Mouse (Mus musculus) gastrocnemius, postnatal 4 days (tissue): ENCODE measurements around the gene Sema3g. TPM values are rescaled to one million over a fixed set of nuclear protein-coding genes. Genes with fewer than 3 reads are reported as not detected.
A peak's percentile ranks its signal among the peaks of the same experiment; 100 is the strongest.

Experiments used
- DNase-seq, 2 experiments: peaks; one replicate each; pipeline ENCODE4 v3.0.0; 2021 to 2022; ENCODE audit warnings: low spot score in 2 of 2, mixed read lengths in 2 of 2
- long read RNA-seq, 2 experiments: library from polyadenylated mRNA; stranded (forward); transcript quantifications; one replicate each; pipeline ENCODE4 v2.0.0; 2021
- total RNA-seq, 2 experiments: library from RNA; stranded (reverse); gene quantifications; 2 replicates each; pipeline ENCODE4 v1.2.3; 2021

The Sema3g gene
- total RNA-seq, result 10 to 100 TPM; 11.5 to 11.6 TPM
- long read RNA-seq, experiment 1, partial matches to known transcripts, result 0 of 1 reads
- long read RNA-seq, experiment 1, other reads (novel, unspliced or antisense), result 1 of 1 reads
- long read RNA-seq, experiment 2, full-length matches to known transcripts, result 1 of 4 reads
- long read RNA-seq, experiment 2, partial matches to known transcripts, result 1 of 4 reads
- long read RNA-seq, experiment 2, other reads (novel, unspliced or antisense), result 2 of 4 reads

- peak in 1 of 2 experiments; percentile 63 for DNase-seq
Observed at GRCm38 (mm10) chr14:31217666-31218065, at the start of gene Sema3g. Gene Sema3g, plus strand, starts transcription at chr14:31217860.

DNA sequence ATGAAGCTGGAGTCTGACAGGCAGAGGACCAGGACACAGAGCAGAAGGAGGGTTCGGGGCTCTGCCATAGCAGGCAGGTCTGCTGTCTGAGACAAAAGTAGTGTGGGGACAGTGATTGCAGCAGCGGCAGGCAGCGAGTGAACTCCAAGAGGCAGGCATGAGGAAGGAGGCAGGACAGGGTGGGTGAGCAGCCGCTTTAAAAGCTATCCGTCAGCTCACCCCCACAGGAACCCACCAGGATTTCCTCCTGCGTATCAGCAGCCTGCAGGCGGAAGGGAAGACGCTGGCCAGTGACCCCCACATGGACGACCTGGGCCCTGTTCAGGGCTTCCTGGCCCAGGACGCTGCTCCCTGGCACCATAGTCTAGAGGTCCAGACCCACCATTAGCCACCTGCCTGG is 49.2 kb upstream of the Sema3g start, which contains the start of gene Stab1:
Stab1 (minus strand) TSS at position 217 of the 400 bp plus-strand sequence.
- no peak for DNase-seq

DNA sequence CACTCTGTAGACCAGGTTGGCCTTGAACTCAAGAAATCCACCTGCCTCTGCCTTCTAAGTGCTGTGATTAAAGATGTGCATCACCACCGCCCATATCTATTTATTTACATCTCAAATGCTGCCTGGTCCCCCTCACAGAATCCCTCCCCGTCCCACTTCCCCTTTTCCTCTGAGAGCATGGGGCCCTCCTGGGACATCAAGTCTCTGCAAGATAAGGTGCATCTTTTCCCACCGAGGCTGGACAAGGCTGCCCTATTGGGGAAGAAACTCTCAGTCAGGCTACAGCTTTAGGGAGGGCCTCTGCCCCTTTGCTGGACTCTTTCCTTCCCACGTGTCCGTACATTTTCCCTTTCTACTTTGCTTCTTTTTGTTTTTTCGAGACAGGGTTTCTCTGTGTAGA is 48.2 kb upstream of the Sema3g start:
- no peak for DNase-seq

GRCm38 (mm10) chr14:31170963-31171362 is 46.7 kb upstream of the Sema3g start:
- DNase-seq, result no peak

DNA sequence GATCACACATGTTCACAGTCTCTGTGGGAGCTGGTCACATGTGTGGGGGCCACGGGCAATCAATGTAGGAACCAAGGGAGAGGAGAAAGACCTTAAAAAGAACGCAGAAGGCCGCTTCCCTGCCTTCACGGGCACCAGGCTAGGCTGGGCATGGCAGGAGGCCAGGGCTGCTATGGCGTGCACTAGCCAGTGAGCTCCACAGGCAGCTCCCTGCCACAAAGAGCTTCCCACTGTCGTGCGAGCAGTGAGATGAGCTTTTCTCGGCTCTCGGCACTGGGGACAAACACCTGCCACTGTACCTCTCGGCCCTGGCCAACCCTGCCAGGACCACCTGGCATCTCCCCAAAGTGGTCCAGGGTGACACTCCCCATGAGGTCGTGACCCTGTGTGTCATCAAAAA is 46.3 kb upstream of the Sema3g start:
- DNase-seq, result no peak

DNA sequence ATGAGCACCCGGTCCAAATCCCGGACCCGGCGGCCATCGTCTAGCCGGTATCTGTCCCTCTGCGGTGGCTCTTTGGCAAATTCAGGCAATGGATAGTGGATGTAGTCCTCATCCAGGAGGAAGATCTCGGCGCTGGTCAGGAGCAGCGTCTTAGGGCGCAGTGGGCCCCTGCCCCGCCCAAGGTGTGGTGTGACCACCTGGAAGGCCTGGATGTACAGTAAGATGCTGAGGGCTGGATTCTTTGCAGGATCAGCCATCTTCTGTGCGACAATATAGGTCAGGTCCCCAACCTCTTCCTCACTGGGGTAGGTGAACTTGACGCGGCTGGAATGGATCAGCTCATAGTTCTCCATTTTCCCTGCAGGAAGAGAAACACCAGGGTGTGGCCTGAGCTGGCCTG is 45.8 kb upstream of the Sema3g start:
- DNase-seq, result no peak

DNA sequence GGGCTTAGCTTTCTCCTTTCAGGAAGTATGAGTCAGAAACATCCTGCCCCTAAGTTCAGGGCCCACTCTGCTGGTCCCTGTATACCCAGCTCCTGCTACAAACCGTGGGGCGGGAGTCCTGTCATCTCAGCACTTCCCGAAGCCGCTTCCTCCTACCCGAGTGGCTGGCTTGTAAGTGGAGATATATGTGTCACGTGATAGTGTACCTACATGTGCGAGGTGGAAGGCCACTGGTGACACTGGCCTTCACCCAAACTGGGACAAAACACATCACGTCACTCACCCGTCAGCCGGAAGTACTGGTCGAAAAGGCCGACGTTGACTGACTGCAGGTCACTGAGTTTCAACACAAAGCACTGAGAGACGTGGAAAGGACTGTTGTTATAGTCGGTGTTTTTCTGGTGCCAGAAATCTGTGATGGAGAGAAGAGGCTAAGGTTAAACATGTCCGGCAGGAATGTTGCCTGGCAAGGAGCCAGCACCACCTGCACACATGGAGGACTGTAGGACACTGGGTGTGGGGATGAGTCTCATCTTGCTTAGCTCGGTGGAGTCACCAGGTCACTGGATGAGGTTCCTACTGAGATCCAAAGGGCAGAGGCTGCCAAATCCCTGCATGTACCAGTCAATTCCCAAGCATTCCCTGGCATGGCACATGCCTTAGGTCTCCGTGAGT is 44.7 kb upstream of the Sema3g start:
- DNase-seq, result no peak

GRCm38 (mm10) chr14:31173537-31173936 is 44.1 kb upstream of the Sema3g start:
- DNase-seq, result no peak

GRCm38 (mm10) chr14:31177287-31177686 is 40.4 kb upstream of the Sema3g start:
- no peak for DNase-seq

DNA sequence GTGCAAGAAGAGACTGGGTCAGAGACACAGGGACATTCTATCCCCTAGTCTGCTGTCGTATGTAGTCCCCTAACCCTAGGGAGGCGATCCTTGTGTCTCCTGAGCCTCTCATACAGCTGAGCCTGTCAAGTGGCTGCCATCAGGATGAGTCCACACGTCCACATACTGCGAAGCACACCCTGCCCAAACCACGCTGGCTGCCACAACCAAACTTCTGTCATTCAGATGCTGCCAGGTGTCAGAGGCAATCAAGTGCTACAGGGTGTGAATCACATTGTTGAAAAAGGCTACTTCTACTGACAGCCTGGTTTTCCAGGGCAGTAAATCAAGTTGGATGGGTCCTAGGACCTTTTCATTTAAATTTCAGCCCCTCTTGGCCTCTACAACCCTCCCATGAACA is 39.9 kb upstream of the Sema3g start:
- DNase-seq, result no peak

DNA sequence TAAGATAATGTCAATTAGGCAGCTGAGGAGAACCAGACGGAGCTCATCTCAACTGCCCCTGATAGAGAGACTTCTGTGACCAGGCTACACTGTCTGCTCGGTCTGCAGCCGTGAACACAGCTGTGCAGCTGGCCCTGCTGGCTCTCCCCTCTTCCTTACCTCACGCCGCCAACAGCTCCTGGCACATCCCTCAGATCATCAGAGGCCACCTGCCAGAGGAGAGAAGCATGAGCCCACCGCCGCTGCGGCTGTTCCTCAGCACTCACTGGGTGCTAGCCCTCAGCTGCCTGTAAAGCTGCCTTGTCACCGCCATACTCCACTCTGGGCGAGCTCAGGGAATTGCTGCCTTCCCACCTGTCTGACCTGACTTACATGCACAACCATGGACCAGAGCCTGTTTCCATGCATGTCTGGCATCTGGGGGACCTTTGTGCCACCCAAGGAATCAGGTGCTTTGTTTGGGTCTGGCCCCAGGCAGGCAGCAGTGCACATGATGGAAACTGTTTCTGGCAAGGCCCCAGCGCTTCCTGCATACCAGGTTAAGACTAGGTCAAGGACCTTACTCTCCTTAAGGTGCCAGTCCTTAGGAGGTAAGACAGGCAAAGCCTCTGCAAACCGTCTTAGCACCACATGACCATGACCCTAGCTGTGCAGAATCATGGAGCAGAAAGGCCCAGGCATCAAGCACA is 37.8 kb upstream of the Sema3g start:
- DNase-seq, result peak in 1 of 2 experiments; percentile 42

DNA sequence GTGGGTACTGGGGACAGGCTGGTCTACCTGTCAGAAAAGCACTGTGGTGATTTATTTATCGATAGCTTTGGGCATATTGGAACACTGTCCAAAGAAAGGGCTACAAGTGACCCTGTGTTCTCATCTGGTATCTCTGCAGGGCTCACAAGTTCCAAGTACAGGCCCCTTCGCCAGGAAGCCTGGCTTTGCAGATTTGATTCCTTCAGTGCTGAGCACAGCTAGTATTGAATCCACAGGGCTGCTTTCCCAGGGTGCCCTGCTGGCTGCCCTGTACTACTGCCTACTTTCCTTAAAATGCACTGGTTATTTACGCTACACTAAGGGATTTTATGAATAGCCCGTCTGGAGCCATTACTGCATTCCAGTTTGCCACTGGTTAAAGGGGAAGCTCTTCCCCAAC is 36.1 kb upstream of the Sema3g start:
- no peak for DNase-seq

DNA sequence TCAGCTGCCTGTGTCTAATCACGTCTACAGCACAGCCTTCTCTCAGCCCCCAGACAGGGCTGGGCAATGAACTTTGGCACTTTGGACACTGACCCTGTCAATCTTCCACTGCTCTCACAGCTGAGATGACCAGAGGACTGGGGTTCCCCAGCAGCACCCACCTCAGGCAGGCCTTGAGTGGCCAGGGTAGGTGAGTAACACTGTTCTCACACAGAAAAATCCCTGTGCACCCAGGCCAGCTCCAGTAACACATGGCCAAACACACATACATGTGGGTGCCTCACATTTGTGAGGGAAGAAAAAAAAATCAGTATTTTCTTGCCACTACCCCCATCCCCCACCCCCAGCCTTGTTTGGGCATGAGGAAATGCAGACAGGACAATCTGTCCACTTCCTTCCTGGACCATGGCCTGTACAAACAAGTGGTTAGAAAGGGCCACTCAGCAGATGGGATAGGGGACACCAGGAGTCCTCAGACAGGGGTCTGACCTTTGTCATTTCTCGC is 34.8 kb upstream of the Sema3g start:
- no peak for DNase-seq

GRCm38 (mm10) chr14:31183541-31183940 is 34.1 kb upstream of the Sema3g start:
- DNase-seq, result no peak

DNA sequence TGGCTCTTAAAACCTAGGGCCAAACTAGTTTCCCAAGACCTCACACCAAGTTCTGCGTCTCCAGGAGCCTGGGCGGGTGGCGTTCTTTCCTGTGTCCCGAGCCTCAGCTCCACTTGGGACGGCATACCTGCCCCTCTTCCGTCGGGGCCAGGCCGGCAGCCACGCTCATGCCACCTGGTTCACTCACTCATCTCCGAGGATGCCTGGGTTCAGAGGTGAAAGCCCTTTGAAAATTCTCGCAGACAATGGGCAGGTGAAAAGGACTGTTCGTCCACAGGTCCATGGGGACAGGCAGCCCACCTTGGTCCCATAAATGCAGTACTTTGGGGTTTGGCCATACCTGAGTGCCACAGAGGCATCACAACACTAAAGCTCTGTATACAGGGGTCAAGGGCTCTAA is 33.5 kb upstream of the Sema3g start:
- DNase-seq, result no peak

DNA sequence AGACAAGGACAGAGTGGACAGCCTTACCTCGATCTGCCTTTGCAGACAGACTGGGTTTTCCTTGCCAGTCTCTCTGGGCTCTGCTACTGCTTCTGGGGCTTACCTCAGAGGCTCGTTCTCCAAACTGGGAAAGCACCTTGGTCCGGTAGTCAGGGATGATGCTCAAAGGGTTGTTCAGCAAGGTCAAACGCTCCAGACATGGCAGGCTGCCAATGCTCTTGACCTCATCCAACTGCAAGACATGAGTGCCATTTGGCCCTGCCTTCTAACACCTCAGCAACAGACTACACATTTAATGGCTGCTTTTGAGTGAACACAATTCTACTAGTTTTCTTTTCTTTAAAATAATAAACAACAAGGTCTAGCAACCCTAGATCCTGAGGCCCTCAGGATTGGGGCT is 31.0 kb upstream of the Sema3g start:
- DNase-seq, result no peak

DNA sequence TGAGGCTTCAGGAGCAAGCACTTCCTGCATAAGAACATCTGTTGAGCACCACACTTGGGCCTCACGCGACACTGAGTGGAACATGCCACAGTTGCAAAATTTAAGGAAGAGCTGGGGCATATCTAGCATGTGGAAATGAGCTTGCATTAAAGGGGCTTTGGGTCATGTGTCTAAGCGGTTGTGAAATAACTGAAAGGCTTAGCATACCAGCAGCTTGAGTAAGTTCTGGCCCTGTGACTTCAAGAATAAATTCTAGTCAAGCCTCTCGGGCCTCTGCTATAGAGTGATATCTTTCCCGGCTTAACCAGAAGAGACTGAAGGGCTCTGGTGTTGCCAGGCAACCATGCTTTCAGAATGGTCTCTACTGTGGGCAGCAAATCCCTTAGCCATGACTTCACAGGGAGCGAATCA is 28.9 kb upstream of the Sema3g start:
- DNase-seq, result no peak

DNA sequence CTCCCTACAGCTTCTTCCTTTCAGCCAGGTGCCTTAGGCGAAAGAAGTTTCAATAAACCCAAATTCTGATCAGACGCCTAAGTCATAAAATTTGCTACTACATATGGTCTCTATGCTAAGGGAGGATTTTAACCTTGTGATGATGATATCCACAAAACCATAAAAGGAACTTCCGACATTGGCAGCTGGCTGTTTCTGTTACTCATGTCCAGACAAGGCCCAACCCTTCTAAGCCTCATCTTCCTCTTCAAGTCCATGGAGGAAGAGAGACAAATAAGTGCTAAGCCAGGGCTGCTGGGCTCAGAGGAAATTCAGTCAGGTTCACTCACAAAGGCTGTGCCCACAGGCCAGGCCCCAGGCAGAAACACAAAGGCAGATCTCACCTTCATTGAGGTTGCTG is 28.3 kb upstream of the Sema3g start:
- no peak for DNase-seq

- no peak for DNase-seq
Observed at GRCm38 (mm10) chr14:31191936-31192335, 25.7 kb upstream of the Sema3g start.

DNA sequence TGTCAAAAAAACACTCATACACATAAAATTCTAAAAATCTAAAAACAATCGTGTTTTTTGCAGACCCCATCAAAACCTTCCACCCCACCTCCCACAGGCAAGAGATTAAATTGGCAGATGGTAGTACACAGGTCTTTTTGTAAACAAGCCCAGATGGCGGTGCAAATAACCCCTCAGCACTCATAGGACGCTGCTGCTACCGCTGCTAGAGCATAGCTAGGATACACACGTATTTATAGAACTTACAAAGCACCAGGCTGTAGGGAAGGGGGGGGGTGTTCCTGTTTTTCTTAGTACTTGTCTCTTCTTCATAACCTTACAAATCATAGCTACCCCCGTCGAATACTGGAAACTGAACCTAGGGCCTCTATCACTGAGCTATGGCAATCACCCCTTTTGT is 23.9 kb upstream of the Sema3g start:
- DNase-seq, result no peak

GRCm38 (mm10) chr14:31194441-31194840 is 23.2 kb upstream of the Sema3g start:
- no peak for DNase-seq

GRCm38 (mm10) chr14:31194891-31195513 is 22.7 kb upstream of the Sema3g start:
- DNase-seq, result peak in 1 of 2 experiments; percentile 64
